Mouse (Mus musculus) forebrain, embryonic 12.5 days (tissue): ENCODE measurements around the gene Ick. TPM values are rescaled to one million over a fixed set of nuclear protein-coding genes. Genes with fewer than 3 reads are reported as not detected.

Experiments used
- ATAC-seq: fragments of 200-750 bp; cut with Nextera tagmentation; 2 replicates; pipeline ENCODE4 v1.8.0; 2017; ENCODE audit warnings: moderate TSS enrichment; ENCODE audit not compliant: low FRiP score
- H3K27ac ChIP-seq: fragments of 300-500 bp; sonication (generic); 2 replicates; pipeline ENCODE4 v1.5.1; 2016; ENCODE audit warnings: mild to moderate bottlenecking
- H3K27me3 ChIP-seq: fragments of 300-500 bp; sonication (generic); 2 replicates; pipeline ENCODE4 v1.6.1; 2016; ENCODE audit warnings: mild to moderate bottlenecking
- H3K36me3 ChIP-seq: fragments of 300-500 bp; sonication (generic); replicated peaks from 2 replicates; pipeline ENCODE4 v1.6.1; 2016; ENCODE audit warnings: mild to moderate bottlenecking
- H3K4me1 ChIP-seq: fragments of 300-500 bp; sonication (generic); 2 replicates; pipeline ENCODE4 v1.6.1; 2016
- H3K4me2 ChIP-seq: fragments of 300-500 bp; sonication (generic); 2 replicates; pipeline ENCODE4 v1.6.1; 2016; ENCODE audit warnings: mild to moderate bottlenecking, moderate library complexity
- H3K4me3 ChIP-seq: fragments of 300-500 bp; sonication (generic); replicated peaks from 2 replicates; pipeline ENCODE4 v1.5.1; 2016; ENCODE audit warnings: mild to moderate bottlenecking
- H3K9ac ChIP-seq: fragments of 300-500 bp; sonication (generic); 2 replicates; pipeline ENCODE4 v1.6.1; 2016; ENCODE audit warnings: mild to moderate bottlenecking
- H3K9me3 ChIP-seq: fragments of 300-500 bp; sonication (generic); 2 replicates; pipeline ENCODE4 v1.6.1; 2016
- WGBS: fragments of 180-500 bp; shearing (Covaris S2); methylation state at CpG from one replicate; pipeline ENCODE4 v1.1.7; 2016; 5-methylcytosine and 5-hydroxymethylcytosine counted together
- polyA plus RNA-seq: library from polyadenylated mRNA; unstranded; fragments of >200 nt; fragmentation: Nextera tagmentation; extraction: Ambion mirVana; gene quantifications from 2 replicates; pipeline ENCODE4 v1.2.1, GENCODE M21; 2016

Gene Ick
- polyA plus RNA-seq, 1 experiment from 2014 or later: 35.5 TPM

- H3K27me3 ChIP-seq: no peaks in the 10 kb centered on the region
- H3K4me2 ChIP-seq: no peak overlapping the region
- WGBS: 90% methylated on average over 3 of the region's 3 CpGs
- no peak overlapping the region for H3K4me3 ChIP-seq
- H3K4me1 ChIP-seq: no peaks in the 10 kb centered on the region
- H3K36me3 ChIP-seq: no peaks in the 10 kb centered on the region
- no peak for ATAC-seq
- no peaks in the 10 kb centered on the region for H3K9me3 ChIP-seq
- H3K27ac ChIP-seq: no peak overlapping the region
- no peak overlapping the region for H3K9ac ChIP-seq
These were observed 102.5 kb downstream of the Ick start for GRCm38 (mm10) chr9:78211521-78211920.

- Histone ChIP-seq H3K9ac (no peak overlapping the region), H3K27ac (no peak overlapping the region), H3K4me3 (no peak overlapping the region), H3K4me1 (no peaks in the 10 kb centered on the region), H3K36me3 (no peaks in the 10 kb centered on the region), H3K4me2 (no peak overlapping the region), H3K27me3 (no peaks in the 10 kb centered on the region), H3K9me3 (no peaks in the 10 kb centered on the region)
- WGBS: 86% methylated on average over 7 of the region's 7 CpGs
- ATAC-seq: no peak
These were observed 103.5 kb downstream of the Ick start for GRCm38 (mm10) chr9:78212341-78213049.

GRCm38 (mm10) chr9:78217074-78217473 is 108.1 kb downstream of the Ick start:
- Histone ChIP-seq H3K4me2 (no peak overlapping the region), H3K36me3 (no peaks in the 10 kb centered on the region), H3K27me3 (no peaks in the 10 kb centered on the region), H3K9ac (no peak overlapping the region), H3K9me3 (no peaks in the 10 kb centered on the region), H3K27ac (no peak overlapping the region), H3K4me3 (no peak overlapping the region), H3K4me1 (no peaks in the 10 kb centered on the region)
- no peak for ATAC-seq
- WGBS: 86% methylated on average over 4 of the region's 4 CpGs

Other genes with a start within 250 kb of the Ick start
- 74.6 and 78.8 TPM in 2 replicates for gene Elovl5, start 191.8 kb upstream of the Ick start, polyA plus RNA-seq
- gene Gcm1, start 57.3 kb upstream of the Ick start, polyA plus RNA-seq: not detected in 2 replicates
- gene Fbxo9, start 127 bp upstream of the Ick start, polyA plus RNA-seq: 32.7 and 35.9 TPM in 2 replicates
- gene Gsta4, start 73.6 kb downstream of the Ick start, polyA plus RNA-seq: 36.7 and 43.0 TPM in 2 replicates
- not detected in 2 replicates for gene Gsta1, start 121.5 kb downstream of the Ick start, polyA plus RNA-seq
- gene Gm3776, start 147.9 kb downstream of the Ick start, polyA plus RNA-seq: not detected in 2 replicates
- gene Gm10639, start 180.7 kb downstream of the Ick start, polyA plus RNA-seq: not detected in 2 replicates
- not detected in 2 replicates for gene Omt2a, start 205.6 kb downstream of the Ick start, polyA plus RNA-seq
- not detected in 2 replicates for gene Omt2b, start 218.4 kb downstream of the Ick start, polyA plus RNA-seq
- gene Gsta2, start 246.6 kb downstream of the Ick start, polyA plus RNA-seq: not detected in 2 replicates